Mouse (Mus musculus) gastrocnemius, adult 18-20 months (tissue): ENCODE results near the gene Vav1. TPM values are rescaled to one million over a fixed set of nuclear protein-coding genes. Genes with fewer than 3 reads are reported as not detected.

Experiments used
- DNase-seq: peaks from one replicate; pipeline ENCODE4 v3.0.0; 2021; ENCODE audit warnings: low spot score
- long read RNA-seq, 2 experiments: library from polyadenylated mRNA; stranded (forward); transcript quantifications; one replicate each; pipeline ENCODE4 v2.0.0; 2021
- total RNA-seq, 2 experiments: library from RNA; stranded (reverse); gene quantifications; 2 replicates each; pipeline ENCODE4 v1.2.3; 2021

Gene Vav1
- total RNA-seq = under 1 TPM; 0.32 to 0.71 TPM
- long read RNA-seq, experiment 1 = 0 reads
- long read RNA-seq, experiment 2 = 0 reads

DNA sequence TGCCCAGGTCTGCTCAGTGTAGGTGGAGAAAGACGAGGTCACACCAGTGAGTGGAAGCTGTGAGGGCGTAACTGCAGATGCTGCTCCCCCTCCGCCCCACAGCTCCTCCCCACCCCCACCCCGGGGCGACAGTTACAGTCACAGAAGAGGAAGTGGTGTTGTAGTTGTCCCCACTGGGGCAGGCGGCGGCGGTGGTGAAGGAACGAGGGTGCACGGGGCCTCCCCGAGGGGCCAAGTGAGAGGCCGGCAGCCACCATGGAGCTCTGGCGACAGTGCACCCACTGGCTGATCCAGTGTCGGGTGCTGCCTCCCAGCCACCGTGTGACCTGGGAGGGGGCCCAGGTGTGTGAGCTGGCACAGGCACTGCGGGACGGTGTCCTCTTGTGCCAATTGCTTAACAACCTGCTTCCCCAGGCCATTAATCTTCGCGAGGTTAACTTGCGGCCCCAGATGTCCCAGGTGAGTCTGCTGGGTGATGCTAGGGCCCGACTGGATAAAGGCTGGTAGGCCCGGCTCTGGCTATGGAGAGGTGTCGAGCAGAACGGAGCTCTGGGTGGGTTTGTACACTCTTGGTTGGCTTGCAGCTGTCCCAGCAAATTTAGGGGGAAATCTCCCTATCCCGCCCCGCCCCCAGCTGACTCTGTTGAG, at the start of gene Vav1:
Gene Vav1 (plus strand): TSS at position 158 of the 648 bp plus-strand sequence.
- no peak for DNase-seq

- no peak for DNase-seq
These were observed 48.8 kb upstream of the Vav1 start for GRCm38 (mm10) chr17:57229851-57230727.

DNA sequence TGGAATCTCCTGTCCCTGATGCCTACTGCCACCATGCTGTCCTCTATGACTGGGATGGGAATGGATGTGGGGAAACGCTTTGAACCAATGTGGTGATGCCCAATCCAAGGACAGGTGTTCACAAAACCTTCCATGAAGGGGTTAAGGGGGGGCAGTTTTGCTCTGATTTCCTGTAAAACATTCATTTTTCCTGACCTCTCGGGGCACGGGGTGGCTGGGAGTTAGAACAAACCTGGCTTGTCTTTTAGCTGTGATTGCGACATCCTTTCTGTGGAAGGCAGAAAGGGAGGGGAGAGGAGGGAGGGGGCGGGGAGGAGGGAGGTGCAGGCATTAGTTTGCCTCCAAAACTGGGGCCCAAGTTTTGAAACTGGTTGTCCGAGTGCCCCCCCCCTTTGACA, 48.2 kb upstream of the Vav1 start:
- peak; percentile 55 for DNase-seq

GRCm38 (mm10) chr17:57231321-57231771, 47.6 kb upstream of the Vav1 start:
- DNase-seq = peak; percentile 35

GRCm38 (mm10) chr17:57232200-57232599, 46.7 kb upstream of the Vav1 start:
- DNase-seq = no peak

DNA sequence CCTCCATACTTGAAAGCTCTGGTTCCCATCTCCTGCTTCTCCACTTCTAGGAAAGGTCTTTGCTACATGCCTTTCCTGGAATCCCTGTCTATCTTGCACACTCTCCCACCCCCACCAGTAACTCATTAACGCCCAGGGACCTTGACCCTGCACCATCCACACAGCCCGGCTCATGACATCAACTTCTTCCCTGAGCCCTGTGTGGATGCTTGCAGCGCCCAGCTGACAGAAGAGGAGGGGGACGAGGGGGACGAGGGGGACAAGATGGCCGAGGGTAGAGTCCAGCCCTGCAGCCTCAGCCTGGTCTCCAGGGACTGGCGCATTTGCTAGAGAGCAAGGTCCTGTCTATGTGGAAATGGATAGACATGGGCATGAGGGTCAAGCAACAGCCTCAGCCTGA, 45.9 kb upstream of the Vav1 start:
- DNase-seq = no peak

- no peak for DNase-seq
These were observed 44.5 kb upstream of the Vav1 start for GRCm38 (mm10) chr17:57234254-57234928.

DNA sequence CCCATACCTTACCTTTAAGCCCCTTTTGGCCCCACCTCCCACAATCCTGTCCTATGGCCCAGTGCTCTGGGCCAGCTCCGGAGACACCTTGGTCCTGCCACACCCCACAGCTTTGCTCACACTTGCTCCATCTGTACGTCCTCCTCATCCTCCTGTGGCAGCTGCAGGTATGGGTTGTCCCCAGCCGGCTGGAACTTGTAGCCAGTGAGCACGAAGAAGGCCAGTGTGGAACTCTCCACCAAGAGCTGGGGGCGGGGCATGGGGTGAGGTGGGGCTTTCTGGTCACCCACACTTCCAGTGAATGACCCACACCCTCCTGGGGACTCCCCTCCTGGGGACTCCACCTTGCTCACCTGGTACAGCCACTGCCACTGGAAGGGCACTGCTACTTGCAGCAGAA, 43.1 kb upstream of the Vav1 start:
- no peak for DNase-seq

GRCm38 (mm10) chr17:57237181-57237580, 41.7 kb upstream of the Vav1 start:
- DNase-seq = no peak

DNA sequence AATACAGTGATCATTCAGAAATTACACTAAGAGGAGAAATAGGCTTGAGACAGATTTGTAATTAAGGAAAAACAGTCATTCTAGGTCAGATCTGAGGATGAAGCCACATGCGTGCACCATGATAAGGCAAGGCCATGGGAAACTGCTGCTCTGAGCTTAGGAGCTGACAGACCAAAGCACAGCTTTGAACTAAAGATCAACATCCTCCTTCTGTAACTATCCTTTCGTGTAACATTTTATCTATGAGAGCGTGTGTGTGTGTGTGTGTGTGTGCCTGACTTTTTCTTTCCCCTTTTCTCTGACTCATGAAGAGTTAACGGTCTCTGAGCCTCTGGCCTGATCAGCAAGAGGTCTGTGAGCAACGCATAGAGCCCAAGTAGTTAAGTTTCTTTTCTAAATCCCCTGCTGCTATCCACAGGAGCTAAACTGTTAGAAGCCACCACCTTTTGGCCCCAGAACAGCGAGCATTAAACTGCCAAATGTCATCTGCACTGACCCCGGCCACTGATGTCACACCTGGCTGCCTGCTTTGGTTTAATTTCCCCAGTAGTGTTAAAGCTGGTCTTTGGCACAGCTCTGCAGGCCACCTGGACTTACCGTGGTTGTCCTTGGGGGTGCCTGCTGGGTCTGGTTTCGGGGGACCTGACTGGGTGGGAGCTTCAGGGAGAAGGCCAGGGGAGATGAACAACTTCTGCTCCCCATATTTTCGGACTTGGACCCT, 35.1 kb upstream of the Vav1 start:
- no peak for DNase-seq

DNA sequence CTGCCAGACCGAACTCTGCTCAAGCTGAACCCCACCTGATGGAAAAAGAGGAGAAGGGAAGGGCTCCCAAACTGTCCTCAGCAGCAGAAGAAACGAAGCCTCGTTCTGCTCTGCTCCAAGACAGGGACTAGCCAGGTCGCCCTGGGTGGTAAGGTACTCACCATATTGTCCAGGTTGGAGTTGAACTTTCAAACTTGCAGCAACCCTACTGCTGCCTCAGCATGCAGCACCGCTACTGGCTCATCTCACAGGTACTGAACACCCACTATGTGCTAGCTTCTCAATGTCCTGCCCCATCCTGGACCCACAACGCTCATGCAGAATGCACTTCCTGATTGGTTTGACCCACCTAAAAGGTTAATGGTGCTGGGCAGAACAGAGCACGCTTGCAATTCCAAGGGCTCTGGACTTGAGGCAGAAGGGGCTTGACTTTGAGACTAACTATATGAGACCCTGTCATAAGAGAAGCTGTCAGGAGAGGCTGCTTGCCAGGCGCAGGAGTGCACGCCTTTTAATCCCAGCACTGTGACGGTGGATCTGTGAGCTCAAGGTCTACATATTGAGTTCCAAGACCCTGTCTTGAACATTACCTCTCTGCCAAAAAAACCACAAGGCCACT, 33.5 kb upstream of the Vav1 start:
- no peak for DNase-seq

DNA sequence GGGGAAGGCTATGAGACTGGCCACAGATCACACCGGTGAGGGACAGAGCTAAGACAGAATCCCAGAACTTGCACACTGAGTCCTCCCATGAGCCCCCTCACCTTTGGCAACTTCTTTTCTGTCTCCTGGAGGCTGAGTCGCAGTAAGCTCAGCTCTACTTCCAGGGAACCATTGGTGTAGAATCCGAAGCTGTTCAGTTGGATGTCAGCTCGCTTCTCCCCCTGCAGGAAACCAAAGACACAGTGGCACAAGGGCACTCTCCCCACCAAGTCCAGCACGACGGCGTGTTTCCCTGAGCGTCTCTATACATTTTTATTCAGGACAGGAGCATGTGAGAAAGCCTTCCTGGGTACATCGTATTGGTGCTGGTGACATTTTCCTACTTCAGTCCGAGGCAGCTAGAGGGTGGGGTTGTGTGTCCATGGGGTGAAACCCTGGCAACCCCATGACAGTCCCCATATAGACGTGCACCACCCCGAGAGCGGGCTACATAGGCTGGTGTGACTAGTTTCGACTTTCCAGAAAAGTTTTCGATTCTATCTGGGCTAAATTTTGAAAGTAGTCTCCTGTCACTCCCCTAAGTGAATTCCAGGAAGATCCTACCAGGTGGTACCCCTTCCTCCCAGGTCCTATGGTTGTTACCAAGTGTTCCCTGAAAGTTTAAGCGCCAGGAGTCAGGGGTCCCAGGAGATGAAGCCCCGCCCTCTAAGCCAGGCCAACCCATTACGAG, 32.1 kb upstream of the Vav1 start:
- no peak for DNase-seq

GRCm38 (mm10) chr17:57247393-57248200, 31.3 kb upstream of the Vav1 start:
- peak; percentile 97 for DNase-seq

GRCm38 (mm10) chr17:57248201-57248699, 30.6 kb upstream of the Vav1 start, which contains the start of gene Gpr108:
Gene Gpr108, minus strand, starts transcription at chr17:57248446.
- DNase-seq = peak; percentile 90

- no peak for DNase-seq
These were observed 30.1 kb upstream of the Vav1 start for GRCm38 (mm10) chr17:57248771-57249170.

GRCm38 (mm10) chr17:57249186-57250181, 29.4 kb upstream of the Vav1 start, which contains the start of gene Trip10:
Gene Trip10, plus strand, starts transcription at chr17:57249455.
- peak; percentile 99 for DNase-seq

GRCm38 (mm10) chr17:57250461-57251160, 28.3 kb upstream of the Vav1 start:
- peak; percentile 80 for DNase-seq
